Mouse (Mus musculus): ENCODE measurements at regions not wholly inside any gene's neighbourhood (a gene's known extent, or its start where the extent isn't known, plus 50 kb on each side); places are given as distances from the start of the nearest gene placed in this dataset.

DNA sequence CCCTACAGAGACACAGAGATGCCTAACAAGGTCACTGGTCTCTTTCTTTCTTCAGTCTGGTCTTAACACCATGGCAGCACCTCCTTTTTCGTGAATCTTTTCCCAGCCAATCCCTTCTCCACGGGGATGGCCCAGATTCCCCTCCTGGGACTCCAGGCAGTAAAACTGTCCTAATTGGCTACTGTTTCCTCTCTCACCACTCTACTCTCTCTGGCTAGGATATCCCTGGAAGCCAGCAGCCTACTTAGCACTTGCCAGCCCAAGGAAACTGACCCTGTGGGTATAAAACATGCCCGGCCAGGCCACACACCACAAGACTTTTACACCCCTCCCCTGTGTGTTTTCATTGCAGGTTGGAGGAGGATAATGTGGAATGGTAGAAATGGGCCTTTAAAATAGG, 143.9 kb upstream of the Id2 start:
- in situ Hi-C loops (cut with MboI; ENCODE audit: low pct_ligation_motif_present, low pct_unique_long_range_greater_than_20kb, low sequenced_read_pairs) (no loop called here), dilution Hi-C loops (cut with MboI; ENCODE audit: extremely low pct_ligation_motif_present, extremely low pct_unique_long_range_greater_than_20kb, low sequenced_read_pairs) (no loop called here)
- TF ChIP-seq USF1 (IDR thresholded peaks at IDR 0.05; ENCODE audit: low read depth, low read length) (no peak), ELF1 (IDR thresholded peaks at IDR 0.05; ENCODE audit: low read depth, low read length) (no peak), CHD1 (IDR thresholded peaks at IDR 0.05; ENCODE audit: low read depth, low read length) (no peak), POLR2A (IDR thresholded peaks at IDR 0.05; ENCODE audit: low read depth, low read length) (no peak), RAD21 (IDR thresholded peaks at IDR 0.05; ENCODE audit: low read depth, low read length) (no peak), BHLHE40 (IDR thresholded peaks at IDR 0.05; ENCODE audit: low read depth, low read length) (no peak), JUND (conservative IDR thresholded peaks at IDR 0.05; ENCODE audit: low read depth, low read length) (no peak), NELFE (IDR thresholded peaks at IDR 0.05; ENCODE audit: low read depth, low read length) (no peak), RCOR1 (conservative IDR thresholded peaks at IDR 0.05; ENCODE audit: low read depth, low read length) (no peak), KAT2A (IDR thresholded peaks at IDR 0.05; ENCODE audit: insufficient replicate concordance, low read length) (no peak), PAX5 (IDR thresholded peaks at IDR 0.05; ENCODE audit: low read length) (no peak)

DNA sequence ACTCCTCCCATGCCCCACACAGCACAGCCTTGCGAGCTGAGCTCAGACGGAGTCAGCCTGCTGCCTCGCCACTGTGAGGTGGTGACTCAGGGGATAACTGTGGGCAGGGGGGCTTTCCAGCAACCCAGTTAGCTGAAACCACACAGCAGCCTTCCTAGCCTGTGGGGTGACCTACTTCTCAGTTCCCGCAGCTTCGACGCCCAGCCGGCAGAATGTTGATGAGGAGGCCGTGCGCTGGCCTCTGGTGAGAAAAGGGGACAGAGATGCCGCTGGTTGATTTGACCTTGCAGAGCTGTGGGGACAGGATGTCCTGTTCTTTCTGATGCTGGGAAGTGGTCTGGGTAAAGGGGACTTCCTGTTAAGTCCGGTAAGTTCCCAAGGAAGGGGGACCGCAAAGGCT, 143.2 kb upstream of the Id2 start:
- Histone ChIP-seq H3K4me2 (ENCODE audit: insufficient read depth, low read depth, poor library complexity, severe bottlenecking) (peak overlapping the region; percentile 24), H3K79me2 (replicated peaks; ENCODE audit: control insufficient read depth, extremely low read depth, insufficient read depth, poor library complexity, severe bottlenecking) (no peaks in the 10 kb centered on the region), H3K4me3 (replicated peaks in 1 of 3; ENCODE audit: low read depth in 2 of 3, low read length in 2 of 3, poor library complexity in 1 of 3) (no peak overlapping the region), H3K4me1 (ENCODE audit: control insufficient read depth in 1 of 2, insufficient read depth in 2 of 2) (peaks cover 9 to 10% of the 10 kb centered on the region in 2 experiments), H3K9ac (ENCODE audit: insufficient read depth, low read depth) (no peak overlapping the region), H3K27me3 (replicated peaks) (no peaks in the 10 kb centered on the region), H3K36me3 (replicated peaks in 1 of 2; ENCODE audit: control insufficient read depth in 1 of 2, insufficient read depth in 1 of 2, low read length in 1 of 2) (no peaks in the 10 kb centered on the region), H3K27ac (ENCODE audit: insufficient read depth, low read depth) (no peak overlapping the region), H3K9me3 (replicated peaks; ENCODE audit: low read length) (no peaks in the 10 kb centered on the region)
- TF ChIP-seq IRF4 (IDR thresholded peaks at IDR 0.05; ENCODE audit: low read depth, low read length) = peak; percentile 45; the same call in 1 of the 2 replicates
- TF ChIP-seq ZNF384 (IDR thresholded peaks at IDR 0.05; ENCODE audit: low read depth, low read length) = no peak
- TF ChIP-seq ETS1 (conservative IDR thresholded peaks at IDR 0.05; ENCODE audit: low read depth, low read length) = peak; percentile 37
- dilution Hi-C loops (cut with MboI; ENCODE audit: extremely low pct_ligation_motif_present, extremely low pct_unique_long_range_greater_than_20kb, low sequenced_read_pairs) (no loop called here), in situ Hi-C loops (cut with MboI; ENCODE audit: low pct_ligation_motif_present, low pct_unique_long_range_greater_than_20kb, low sequenced_read_pairs) (no loop called here)
- no peak for DNase-seq (ENCODE audit: extremely low read depth)

More for the DNA sequence above, 143.9 kb upstream of the Id2 start:
- H3K4me2 ChIP-seq (ENCODE audit: insufficient read depth, low read depth, poor library complexity, severe bottlenecking) = no peak overlapping the region
- no peaks in the 10 kb centered on the region for H3K27me3 ChIP-seq (replicated peaks)
- H3K9me3 ChIP-seq (replicated peaks; ENCODE audit: low read length) = no peaks in the 10 kb centered on the region
- no peak overlapping the region for H3K9ac ChIP-seq (ENCODE audit: insufficient read depth, low read depth)
- H3K79me2 ChIP-seq (replicated peaks; ENCODE audit: control insufficient read depth, extremely low read depth, insufficient read depth, poor library complexity, severe bottlenecking) = no peaks in the 10 kb centered on the region
- H3K4me3 ChIP-seq (replicated peaks in 1 of 3; ENCODE audit: low read depth in 2 of 3, low read length in 2 of 3, poor library complexity in 1 of 3) = no peak overlapping the region
- no peaks in the 10 kb centered on the region for H3K36me3 ChIP-seq (replicated peaks in 1 of 2; ENCODE audit: control insufficient read depth in 1 of 2, insufficient read depth in 1 of 2, low read length in 1 of 2)
- H3K4me1 ChIP-seq (ENCODE audit: control insufficient read depth in 1 of 2, insufficient read depth in 2 of 2) = peaks cover 9 to 10% of the 10 kb centered on the region in 2 experiments
- no peak for DNase-seq (ENCODE audit: extremely low read depth)
- no peak overlapping the region for H3K27ac ChIP-seq (ENCODE audit: insufficient read depth, low read depth)

DNA sequence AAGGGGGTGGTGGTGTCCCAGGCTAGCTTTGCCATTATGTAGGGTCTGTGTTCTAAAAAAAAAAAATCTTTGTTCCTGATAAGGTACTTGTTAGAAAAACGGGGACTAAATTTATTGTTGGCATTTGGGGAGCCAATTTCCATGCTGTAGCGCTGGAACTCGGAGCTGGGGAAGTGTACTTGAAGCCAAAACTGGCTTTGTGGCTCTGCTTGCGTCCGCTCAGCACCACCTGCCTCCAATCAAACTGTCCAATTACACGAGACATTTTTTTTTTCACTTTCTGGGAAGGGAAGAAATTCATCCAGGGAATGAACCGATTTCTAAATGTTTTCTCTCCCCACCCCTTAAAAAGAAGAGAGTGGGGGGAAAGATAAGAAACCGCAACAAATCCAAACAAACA, 138.1 kb upstream of the Id2 start:
- peaks cover 2% of the 10 kb centered on the region for H3K27me3 ChIP-seq (replicated peaks)
- no peak overlapping the region for H3K27ac ChIP-seq (ENCODE audit: insufficient read depth, low read depth)
- H3K9me3 ChIP-seq (replicated peaks; ENCODE audit: low read length) = no peaks in the 10 kb centered on the region
- dilution Hi-C loops (cut with MboI; ENCODE audit: extremely low pct_ligation_motif_present, extremely low pct_unique_long_range_greater_than_20kb, low sequenced_read_pairs) (no loop called here), in situ Hi-C loops (cut with MboI; ENCODE audit: low pct_ligation_motif_present, low pct_unique_long_range_greater_than_20kb, low sequenced_read_pairs) (no loop called here)
- peaks cover 5 to 8% of the 10 kb centered on the region in 2 experiments for H3K4me1 ChIP-seq (ENCODE audit: control insufficient read depth in 1 of 2, insufficient read depth in 2 of 2)
- no peak overlapping the region for H3K4me2 ChIP-seq (ENCODE audit: insufficient read depth, low read depth, poor library complexity, severe bottlenecking)
- no peak for DNase-seq (ENCODE audit: extremely low read depth)
- no peaks in the 10 kb centered on the region for H3K79me2 ChIP-seq (replicated peaks; ENCODE audit: control insufficient read depth, extremely low read depth, insufficient read depth, poor library complexity, severe bottlenecking)
- H3K9ac ChIP-seq (ENCODE audit: insufficient read depth, low read depth) = no peak overlapping the region
- TF ChIP-seq RAD21 (IDR thresholded peaks at IDR 0.05; ENCODE audit: low read depth, low read length) = no peak
- TF ChIP-seq JUND (conservative IDR thresholded peaks at IDR 0.05; ENCODE audit: low read depth, low read length) = no peak
- TF ChIP-seq E2F4 (IDR thresholded peaks at IDR 0.05; ENCODE audit: insufficient replicate concordance, low read depth, low read length) = no peak
- no peaks in the 10 kb centered on the region for H3K36me3 ChIP-seq (replicated peaks in 1 of 2; ENCODE audit: control insufficient read depth in 1 of 2, insufficient read depth in 1 of 2, low read length in 1 of 2)
- no peak overlapping the region for H3K4me3 ChIP-seq (replicated peaks in 1 of 3; ENCODE audit: low read depth in 2 of 3, low read length in 2 of 3, poor library complexity in 1 of 3)
